Mouse (Mus musculus): Measurements from ENCODE around the gene Cbx3. TPM values are rescaled to one million over a fixed set of nuclear protein-coding genes. Genes with fewer than 3 reads are reported as not detected.
"Not testable (repeated sequence)": the region's sequence is repeated elsewhere in the genome, so short reads cannot be mapped to it uniquely, and the experiment has no call there.

Gene Cbx3
- polyA plus RNA-seq, 1 experiment from 2014 or later: 563 TPM

- peaks cover 5% of the 10 kb centered on the region; the same call in 1 of the 2 replicates for H3K4me1 ChIP-seq (ENCODE audit: insufficient read depth)
- no peaks in the 10 kb centered on the region for H3K27me3 ChIP-seq (ENCODE audit: insufficient read depth, low read length)
- TF ChIP-seq CTCF (IDR thresholded peaks at IDR 0.05; ENCODE audit: low read depth): no peak
- WGBS: under 1% methylated on average over 10 of the region's 10 CpGs
- ATAC-seq (ENCODE audit: insufficient read depth): no peak
- no peak for DNase-seq
- H3K4me2 ChIP-seq: peak overlapping the region; percentile 72
- H3K36me3 ChIP-seq (ENCODE audit: insufficient read depth): peaks cover 58% of the 10 kb centered on the region
- H3K9ac ChIP-seq: peak overlapping the region; percentile 100
- H3K27ac ChIP-seq (ENCODE audit: low read depth): peak overlapping the region; percentile 100
- no peaks in the 10 kb centered on the region for H3K9me3 ChIP-seq (ENCODE audit: low read depth, low read length)
- peak overlapping the region; percentile 100 for H3K4me3 ChIP-seq (ENCODE audit: low read depth, low read length)
Observed at GRCm38 (mm10) chr6:51471179-51471505, 982 bp downstream of the Cbx3 start.

GRCm38 (mm10) chr6:51471782-51472181, 1.6 kb downstream of the Cbx3 start:
- peaks cover 57% of the 10 kb centered on the region for H3K36me3 ChIP-seq (ENCODE audit: insufficient read depth)
- no peak for TF ChIP-seq CTCF (IDR thresholded peaks at IDR 0.05; ENCODE audit: low read depth)
- H3K4me3 ChIP-seq (ENCODE audit: low read depth, low read length): peak overlapping the region; percentile 100
- peak overlapping the region; percentile 72 for H3K4me2 ChIP-seq
- H3K27ac ChIP-seq (ENCODE audit: low read depth): no peak overlapping the region
- H3K9ac ChIP-seq: peak overlapping the region; percentile 100
- peaks cover 5% of the 10 kb centered on the region; the same call in 1 of the 2 replicates for H3K4me1 ChIP-seq (ENCODE audit: insufficient read depth)
- WGBS: 11% methylated on average over 3 of the region's 3 CpGs
- H3K27me3 ChIP-seq (ENCODE audit: insufficient read depth, low read length): no peaks in the 10 kb centered on the region
- no peak for ATAC-seq (ENCODE audit: insufficient read depth)
- H3K9me3 ChIP-seq (ENCODE audit: low read depth, low read length): no peaks in the 10 kb centered on the region
- peak; percentile 59 for DNase-seq

GRCm38 (mm10) chr6:51472213-51472612, 2.1 kb downstream of the Cbx3 start:
- H3K27me3 ChIP-seq (ENCODE audit: insufficient read depth, low read length): no peaks in the 10 kb centered on the region
- peaks cover 5% of the 10 kb centered on the region; the same call in 1 of the 2 replicates for H3K4me1 ChIP-seq (ENCODE audit: insufficient read depth)
- WGBS: 32% methylated on average over 4 of the region's 4 CpGs
- ATAC-seq (ENCODE audit: insufficient read depth) (no peak), DNase-seq (no peak)
- peaks cover 57% of the 10 kb centered on the region for H3K36me3 ChIP-seq (ENCODE audit: insufficient read depth)
- peak overlapping the region; percentile 100 for H3K4me3 ChIP-seq (ENCODE audit: low read depth, low read length)
- H3K4me2 ChIP-seq: peak overlapping the region; percentile 72
- no peak overlapping the region for H3K27ac ChIP-seq (ENCODE audit: low read depth)
- H3K9ac ChIP-seq: peak overlapping the region; percentile 100
- TF ChIP-seq CTCF (IDR thresholded peaks at IDR 0.05; ENCODE audit: low read depth): no peak
- H3K9me3 ChIP-seq (ENCODE audit: low read depth, low read length): no peaks in the 10 kb centered on the region

GRCm38 (mm10) chr6:51479136-51479731, 9.1 kb downstream of the Cbx3 start:
- no peak for ATAC-seq (ENCODE audit: insufficient read depth)
- H3K27me3 ChIP-seq (ENCODE audit: insufficient read depth, low read length): no peaks in the 10 kb centered on the region
- H3K4me2 ChIP-seq: no peak overlapping the region
- H3K4me1 ChIP-seq (ENCODE audit: insufficient read depth): no peaks in the 10 kb centered on the region
- H3K4me3 ChIP-seq (ENCODE audit: low read depth, low read length): no peak overlapping the region
- no peaks in the 10 kb centered on the region for H3K9me3 ChIP-seq (ENCODE audit: low read depth, low read length)
- TF ChIP-seq CTCF (IDR thresholded peaks at IDR 0.05; ENCODE audit: low read depth): no peak
- no peak overlapping the region for H3K9ac ChIP-seq
- WGBS: 91% methylated on average over 4 of the region's 4 CpGs
- no peak for DNase-seq
- peaks cover 80% of the 10 kb centered on the region for H3K36me3 ChIP-seq (ENCODE audit: insufficient read depth)
- no peak overlapping the region for H3K27ac ChIP-seq (ENCODE audit: low read depth)

GRCm38 (mm10) chr6:51481548-51481947, 11.4 kb downstream of the Cbx3 start:
- H3K4me1 ChIP-seq (ENCODE audit: insufficient read depth): no peaks in the 10 kb centered on the region
- WGBS: 89% methylated on average over 8 of the region's 8 CpGs
- no peak overlapping the region for H3K4me3 ChIP-seq (ENCODE audit: low read depth, low read length)
- H3K9me3 ChIP-seq (ENCODE audit: low read depth, low read length): no peaks in the 10 kb centered on the region
- no peak overlapping the region for H3K4me2 ChIP-seq
- peaks cover 62% of the 10 kb centered on the region for H3K36me3 ChIP-seq (ENCODE audit: insufficient read depth)
- H3K27ac ChIP-seq (ENCODE audit: low read depth): no peak overlapping the region
- no peak for ATAC-seq (ENCODE audit: insufficient read depth)
- H3K9ac ChIP-seq: no peak overlapping the region
- TF ChIP-seq CTCF (IDR thresholded peaks at IDR 0.05; ENCODE audit: low read depth): no peak
- H3K27me3 ChIP-seq (ENCODE audit: insufficient read depth, low read length): no peaks in the 10 kb centered on the region
- no peak for DNase-seq

- H3K9me3 ChIP-seq (ENCODE audit: low read depth, low read length): no peaks in the 10 kb centered on the region
- no peak overlapping the region for H3K27ac ChIP-seq (ENCODE audit: low read depth)
- WGBS: 86% methylated on average over 3 of the region's 3 CpGs
- no peak for DNase-seq
- no peak overlapping the region for H3K9ac ChIP-seq
- H3K36me3 ChIP-seq (ENCODE audit: insufficient read depth): peaks cover 44% of the 10 kb centered on the region
- H3K27me3 ChIP-seq (ENCODE audit: insufficient read depth, low read length): no peaks in the 10 kb centered on the region
- TF ChIP-seq CTCF (IDR thresholded peaks at IDR 0.05; ENCODE audit: low read depth): no peak
- H3K4me3 ChIP-seq (ENCODE audit: low read depth, low read length): no peak overlapping the region
- no peak overlapping the region for H3K4me2 ChIP-seq
- ATAC-seq (ENCODE audit: insufficient read depth): no peak
- no peaks in the 10 kb centered on the region for H3K4me1 ChIP-seq (ENCODE audit: insufficient read depth)
Observed at GRCm38 (mm10) chr6:51483861-51484260, 13.7 kb downstream of the Cbx3 start.

GRCm38 (mm10) chr6:51484556-51484955, 14.4 kb downstream of the Cbx3 start:
- DNase-seq; H3K4me3 ChIP-seq (ENCODE audit: low read depth, low read length); H3K9ac ChIP-seq; H3K9me3 ChIP-seq (ENCODE audit: low read depth, low read length); H3K4me1 ChIP-seq (ENCODE audit: insufficient read depth); H3K27ac ChIP-seq (ENCODE audit: low read depth); ATAC-seq (ENCODE audit: insufficient read depth); H3K4me2 ChIP-seq; H3K27me3 ChIP-seq (ENCODE audit: insufficient read depth, low read length): not testable (repeated sequence)
- 89% methylated on average over 8 of the region's 8 CpGs for WGBS
- peaks cover 37% of the 10 kb centered on the region for H3K36me3 ChIP-seq (ENCODE audit: insufficient read depth)

All from lung, embryonic 14.5 days (tissue).